Mouse (Mus musculus): ENCODE results near the gene Cdkl1. TPM values are rescaled to one million over a fixed set of nuclear protein-coding genes. Genes with fewer than 3 reads are reported as not detected.

The Cdkl1 gene
- polyA plus RNA-seq, 1 experiment from 2014 or later = 3.8 TPM

- WGBS (ENCODE audit: insufficient replicate concordance) = 73% methylated on average over 3 of the region's 3 CpGs
- no peaks in the 10 kb centered on the region for H3K36me3 ChIP-seq (ENCODE audit: control insufficient read depth, insufficient read depth, low read length)
- no peak overlapping the region for H3K4me3 ChIP-seq (ENCODE audit: low read depth, low read length)
- H3K4me1 ChIP-seq (ENCODE audit: control insufficient read depth, insufficient read depth, low read length) = no peaks in the 10 kb centered on the region
- H3K4me2 ChIP-seq = no peak overlapping the region
- no peaks in the 10 kb centered on the region for H3K9me3 ChIP-seq (replicated peaks; ENCODE audit: control insufficient read depth, low read length)
- H3K27me3 ChIP-seq (ENCODE audit: control insufficient read depth, insufficient read depth, low read length) = no peaks in the 10 kb centered on the region
- H3K9ac ChIP-seq (ENCODE audit: low read depth, low read length) = 0 out of 2 replicates have a peak overlapping the region, but pooled peaks have one; percentile 43
- 0 out of 2 replicates have a peak overlapping the region, but pooled peaks have one; percentile 29 for H3K27ac ChIP-seq (ENCODE audit: low read depth, low read length)
- ATAC-seq (replicated peaks; ENCODE audit: insufficient number of reproducible peaks, low FRiP score, low TSS enrichment) = no peak
Observed at GRCm38 (mm10) chr12:69733923-69734322, 57.1 kb downstream of the Cdkl1 start.

- H3K4me2 ChIP-seq = no peak overlapping the region
- no peak overlapping the region for H3K27ac ChIP-seq (ENCODE audit: low read depth, low read length)
- no peaks in the 10 kb centered on the region for H3K36me3 ChIP-seq (ENCODE audit: control insufficient read depth, insufficient read depth, low read length)
- H3K27me3 ChIP-seq (ENCODE audit: control insufficient read depth, insufficient read depth, low read length) = no peaks in the 10 kb centered on the region
- no peaks in the 10 kb centered on the region for H3K9me3 ChIP-seq (replicated peaks; ENCODE audit: control insufficient read depth, low read length)
- H3K4me3 ChIP-seq (ENCODE audit: low read depth, low read length) = no peak overlapping the region
- WGBS (ENCODE audit: insufficient replicate concordance) = 8% methylated on average over 2 of the region's 2 CpGs
- no peaks in the 10 kb centered on the region for H3K4me1 ChIP-seq (ENCODE audit: control insufficient read depth, insufficient read depth, low read length)
- no peak overlapping the region for H3K9ac ChIP-seq (ENCODE audit: low read depth, low read length)
- no peak for ATAC-seq (replicated peaks; ENCODE audit: insufficient number of reproducible peaks, low FRiP score, low TSS enrichment)
Observed at GRCm38 (mm10) chr12:69733518-69733917, 57.5 kb downstream of the Cdkl1 start.

GRCm38 (mm10) chr12:69732221-69732620, 58.8 kb downstream of the Cdkl1 start:
- Histone ChIP-seq H3K36me3 (ENCODE audit: control insufficient read depth, insufficient read depth, low read length) (no peaks in the 10 kb centered on the region), H3K27ac (ENCODE audit: low read depth, low read length) (no peak overlapping the region), H3K27me3 (ENCODE audit: control insufficient read depth, insufficient read depth, low read length) (no peaks in the 10 kb centered on the region), H3K4me1 (ENCODE audit: control insufficient read depth, insufficient read depth, low read length) (no peaks in the 10 kb centered on the region), H3K9me3 (replicated peaks; ENCODE audit: control insufficient read depth, low read length) (no peaks in the 10 kb centered on the region), H3K4me3 (ENCODE audit: low read depth, low read length) (no peak overlapping the region), H3K9ac (ENCODE audit: low read depth, low read length) (no peak overlapping the region), H3K4me2 (no peak overlapping the region)
- ATAC-seq (replicated peaks; ENCODE audit: insufficient number of reproducible peaks, low FRiP score, low TSS enrichment) = no peak
- 46% methylated on average over 5 of the region's 5 CpGs for WGBS (ENCODE audit: insufficient replicate concordance)

- no peak for ATAC-seq (replicated peaks; ENCODE audit: insufficient number of reproducible peaks, low FRiP score, low TSS enrichment)
Observed at GRCm38 (mm10) chr12:69730306-69730705, 60.8 kb downstream of the Cdkl1 start.

GRCm38 (mm10) chr12:69729246-69729645, 61.8 kb downstream of the Cdkl1 start:
- Histone ChIP-seq H3K27ac (ENCODE audit: low read depth, low read length) (no peak overlapping the region), H3K4me3 (ENCODE audit: low read depth, low read length) (no peak overlapping the region), H3K4me1 (ENCODE audit: control insufficient read depth, insufficient read depth, low read length) (peaks cover 6% of the 10 kb centered on the region), H3K9me3 (replicated peaks; ENCODE audit: control insufficient read depth, low read length) (no peaks in the 10 kb centered on the region), H3K27me3 (ENCODE audit: control insufficient read depth, insufficient read depth, low read length) (no peaks in the 10 kb centered on the region), H3K9ac (ENCODE audit: low read depth, low read length) (no peak overlapping the region), H3K4me2 (no peak overlapping the region), H3K36me3 (ENCODE audit: control insufficient read depth, insufficient read depth, low read length) (no peaks in the 10 kb centered on the region)
- ATAC-seq (replicated peaks; ENCODE audit: insufficient number of reproducible peaks, low FRiP score, low TSS enrichment) = no peak
- 83% methylated on average over 1 of the region's 1 CpGs for WGBS (ENCODE audit: insufficient replicate concordance)

More at GRCm38 (mm10) chr12:69730306-69730705, 60.8 kb downstream of the Cdkl1 start:
- no peak overlapping the region for H3K27ac ChIP-seq (ENCODE audit: low read depth, low read length)
- H3K9ac ChIP-seq (ENCODE audit: low read depth, low read length) = no peak overlapping the region
- H3K4me3 ChIP-seq (ENCODE audit: low read depth, low read length) = no peak overlapping the region
- no peak overlapping the region for H3K4me2 ChIP-seq
- WGBS (ENCODE audit: insufficient replicate concordance) = 86% methylated on average over 1 of the region's 1 CpGs
- H3K9me3 ChIP-seq (replicated peaks; ENCODE audit: control insufficient read depth, low read length) = no peaks in the 10 kb centered on the region
- H3K36me3 ChIP-seq (ENCODE audit: control insufficient read depth, insufficient read depth, low read length) = no peaks in the 10 kb centered on the region
- H3K4me1 ChIP-seq (ENCODE audit: control insufficient read depth, insufficient read depth, low read length) = peaks cover 5% of the 10 kb centered on the region
- H3K27me3 ChIP-seq (ENCODE audit: control insufficient read depth, insufficient read depth, low read length) = no peaks in the 10 kb centered on the region

- no peaks in the 10 kb centered on the region for H3K9me3 ChIP-seq (replicated peaks; ENCODE audit: control insufficient read depth, low read length)
- H3K36me3 ChIP-seq (ENCODE audit: control insufficient read depth, insufficient read depth, low read length) = peaks cover under 1% of the 10 kb centered on the region; the same call in 1 of the 2 replicates
- H3K4me1 ChIP-seq (ENCODE audit: control insufficient read depth, insufficient read depth, low read length) = peaks cover 10% of the 10 kb centered on the region
- peak within 1 kb of the TSS; percentile 85 for H3K27ac ChIP-seq (ENCODE audit: low read depth, low read length)
- WGBS (ENCODE audit: insufficient replicate concordance) = under 1% methylated on average over 56 of the region's 60 CpGs
- no peaks in the 10 kb centered on the region for H3K27me3 ChIP-seq (ENCODE audit: control insufficient read depth, insufficient read depth, low read length)
- peak within 1 kb of the TSS; percentile 70 for H3K9ac ChIP-seq (ENCODE audit: low read depth, low read length)
- peak within 1 kb of the TSS; percentile 80 for H3K4me3 ChIP-seq (ENCODE audit: low read depth, low read length)
- peak; percentile 94 for ATAC-seq (replicated peaks; ENCODE audit: insufficient number of reproducible peaks, low FRiP score, low TSS enrichment)
- H3K4me2 ChIP-seq = peak within 1 kb of the TSS; percentile 95
Observed at GRCm38 (mm10) chr12:69724711-69725460, 66.2 kb downstream of the Cdkl1 start, which contains the start of the genes L2hgdh and Atp5s. L2hgdh (minus strand) TSS chr12:69724873. Atp5s (plus strand) TSS chr12:69724950.

- WGBS (ENCODE audit: insufficient replicate concordance) = 5% methylated on average over 22 of the region's 24 CpGs
- H3K27me3 ChIP-seq (ENCODE audit: control insufficient read depth, insufficient read depth, low read length) = no peaks in the 10 kb centered on the region
- H3K36me3 ChIP-seq (ENCODE audit: control insufficient read depth, insufficient read depth, low read length) = peaks cover 7% of the 10 kb centered on the region
- H3K4me1 ChIP-seq (ENCODE audit: control insufficient read depth, insufficient read depth, low read length) = peaks cover 10% of the 10 kb centered on the region
- peak overlapping the region; percentile 85; the same call in 1 of the 2 replicates for H3K27ac ChIP-seq (ENCODE audit: low read depth, low read length)
- no peaks in the 10 kb centered on the region for H3K9me3 ChIP-seq (replicated peaks; ENCODE audit: control insufficient read depth, low read length)
- peak overlapping the region; percentile 80 for H3K4me3 ChIP-seq (ENCODE audit: low read depth, low read length)
- H3K4me2 ChIP-seq = peak overlapping the region; percentile 95
- peak overlapping the region; percentile 70 for H3K9ac ChIP-seq (ENCODE audit: low read depth, low read length)
- no peak for ATAC-seq (replicated peaks; ENCODE audit: insufficient number of reproducible peaks, low FRiP score, low TSS enrichment)
Observed at GRCm38 (mm10) chr12:69724018-69724710, 66.9 kb downstream of the Cdkl1 start.

- peaks cover 7% of the 10 kb centered on the region for H3K36me3 ChIP-seq (ENCODE audit: control insufficient read depth, insufficient read depth, low read length)
- H3K27ac ChIP-seq (ENCODE audit: low read depth, low read length) = no peak overlapping the region
- H3K27me3 ChIP-seq (ENCODE audit: control insufficient read depth, insufficient read depth, low read length) = no peaks in the 10 kb centered on the region
- peak overlapping the region; percentile 80; the same call in 1 of the 2 replicates for H3K4me3 ChIP-seq (ENCODE audit: low read depth, low read length)
- WGBS (ENCODE audit: insufficient replicate concordance) = 38% methylated on average over 2 of the region's 2 CpGs
- H3K9ac ChIP-seq (ENCODE audit: low read depth, low read length) = no peak overlapping the region
- peaks cover 10% of the 10 kb centered on the region for H3K4me1 ChIP-seq (ENCODE audit: control insufficient read depth, insufficient read depth, low read length)
- ATAC-seq (replicated peaks; ENCODE audit: insufficient number of reproducible peaks, low FRiP score, low TSS enrichment) = no peak
- H3K9me3 ChIP-seq (replicated peaks; ENCODE audit: control insufficient read depth, low read length) = no peaks in the 10 kb centered on the region
- peak overlapping the region; percentile 95 for H3K4me2 ChIP-seq
Observed at GRCm38 (mm10) chr12:69723376-69723775, 67.7 kb downstream of the Cdkl1 start.

Measured in heart, embryonic 11.5 days (tissue).